Mouse (Mus musculus) kidney, adult 8-10 months (tissue): ENCODE data around the gene Sufu.

Source experiments
- DNase-seq, 2 experiments: peaks; one replicate each; pipeline ENCODE4 v3.0.0; 2022

Sufu gene

GRCm38 (mm10) chr19:46434148-46434547 is 37.5 kb downstream of the Sufu start:
- no peak for DNase-seq

DNA sequence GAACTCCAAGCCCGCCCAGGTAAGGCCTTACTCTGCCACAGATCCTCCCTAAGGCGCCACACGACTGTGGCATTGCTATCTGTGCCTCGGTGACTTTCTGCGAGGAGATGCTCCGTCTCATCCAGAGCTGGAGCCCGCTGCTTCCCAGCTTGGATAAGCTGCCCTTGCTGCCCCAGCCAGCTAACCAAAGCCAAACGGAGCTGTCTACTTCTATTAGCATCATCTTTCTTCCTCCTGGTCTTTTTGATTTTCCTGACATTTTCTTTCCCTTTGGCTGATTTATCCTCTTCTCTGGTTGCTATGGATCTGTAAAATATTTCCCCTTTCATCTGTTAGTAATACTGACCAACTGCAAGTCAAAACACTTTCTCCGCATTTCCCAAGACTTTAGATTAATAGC is 37.9 kb downstream of the Sufu start:
- DNase-seq = no peak

GRCm38 (mm10) chr19:46435492-46435891 is 38.8 kb downstream of the Sufu start:
- DNase-seq = no peak

DNA sequence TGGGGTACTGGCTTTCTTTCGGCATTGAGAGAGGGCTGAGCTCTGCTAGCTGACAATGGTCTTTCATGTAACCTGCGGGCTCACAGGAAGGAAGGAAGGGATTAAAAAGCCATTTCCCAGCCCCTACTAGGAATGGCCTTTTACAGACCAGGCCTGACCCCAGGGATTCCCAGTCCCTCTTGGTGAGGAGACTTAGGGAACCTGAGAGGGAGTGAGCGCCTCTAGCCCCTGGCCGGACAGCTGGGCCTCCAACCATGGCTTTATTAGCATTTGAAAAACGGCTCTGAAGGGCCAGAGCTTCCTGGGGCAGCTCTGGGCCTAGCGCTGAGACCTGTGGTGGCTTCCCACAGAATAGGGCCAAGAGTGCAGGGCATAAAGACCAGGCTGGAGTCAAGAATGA is 46.8 kb downstream of the Sufu start:
- DNase-seq = no peak

- peak; percentile 83 to 89 for DNase-seq
Measured at GRCm38 (mm10) chr19:46444209-46444608, 47.5 kb downstream of the Sufu start.

- no peak for DNase-seq
Measured at GRCm38 (mm10) chr19:46445641-46446040, 48.9 kb downstream of the Sufu start.

- DNase-seq = no peak
Measured at GRCm38 (mm10) chr19:46446436-46447020, 49.8 kb downstream of the Sufu start.

GRCm38 (mm10) chr19:46447110-46447509 is 50.4 kb downstream of the Sufu start:
- no peak for DNase-seq

DNA sequence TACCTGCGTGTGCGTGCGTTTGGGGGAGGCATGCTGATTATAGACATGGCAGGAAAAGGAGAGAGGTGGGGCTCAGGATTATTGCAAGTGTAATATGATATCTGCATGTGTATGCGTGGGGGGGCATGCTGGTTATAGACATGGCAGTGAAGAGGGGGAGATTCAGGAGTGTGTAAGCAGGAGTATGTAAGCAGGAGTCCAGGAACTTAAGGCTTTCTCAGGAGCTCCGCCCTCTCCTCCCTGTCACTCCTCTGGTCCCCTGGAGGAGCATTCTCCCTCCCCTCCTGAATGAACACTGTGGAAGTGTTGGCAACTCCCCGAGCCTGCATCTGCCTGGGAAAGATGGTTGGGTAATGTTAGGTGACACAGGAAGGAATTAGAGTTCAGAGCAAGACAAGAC is 51.2 kb downstream of the Sufu start:
- no peak for DNase-seq

DNA sequence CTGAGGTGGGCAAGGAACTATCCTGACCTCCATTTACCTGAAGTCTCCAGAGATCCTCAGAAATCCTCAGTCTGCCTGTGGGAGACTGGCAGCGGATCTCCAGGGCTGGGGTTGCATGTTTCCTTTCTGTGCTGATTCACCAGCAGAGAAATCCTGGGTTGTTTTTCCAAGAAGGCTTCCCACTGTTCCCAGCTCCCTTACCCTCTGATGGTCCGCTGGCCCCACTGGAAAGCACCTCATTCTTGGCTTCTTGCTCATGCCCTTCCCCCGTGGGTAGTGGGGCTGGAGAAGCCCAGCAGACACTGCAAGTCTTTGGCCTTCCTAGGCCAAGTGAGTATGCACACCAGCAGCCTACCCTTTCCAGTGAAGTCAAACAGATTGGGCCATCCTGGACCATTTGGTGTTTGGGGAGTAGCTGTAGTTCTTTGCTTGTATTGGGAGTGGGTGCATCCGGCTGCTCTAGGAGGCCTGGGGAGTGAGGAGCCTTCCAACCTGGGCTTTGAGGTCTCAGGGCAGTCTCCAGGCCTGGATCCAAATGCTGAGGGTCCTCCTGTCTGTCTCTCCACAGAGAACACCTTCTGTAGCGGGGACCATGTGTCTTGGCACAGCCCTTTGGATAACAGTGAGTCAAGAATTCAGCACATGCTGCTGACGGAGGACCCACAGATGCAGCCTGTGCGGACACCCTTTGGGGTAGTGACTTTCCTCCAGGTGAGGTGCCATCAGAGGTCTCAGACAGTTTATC is 52.7 kb downstream of the Sufu start:
- no peak for DNase-seq

GRCm38 (mm10) chr19:46452052-46452827 is 55.5 kb downstream of the Sufu start:
- peak; percentile 61 to 66 for DNase-seq

- DNase-seq = no peak
Measured at GRCm38 (mm10) chr19:46452916-46453315, 56.2 kb downstream of the Sufu start.

- DNase-seq = no peak
Measured at GRCm38 (mm10) chr19:46454126-46454880, 57.6 kb downstream of the Sufu start.

- peak in 1 of 2 experiments; percentile 65 for DNase-seq
Measured at GRCm38 (mm10) chr19:46455032-46455431, 58.3 kb downstream of the Sufu start.

- DNase-seq = no peak
Measured at GRCm38 (mm10) chr19:46455556-46455955, 58.9 kb downstream of the Sufu start.

DNA sequence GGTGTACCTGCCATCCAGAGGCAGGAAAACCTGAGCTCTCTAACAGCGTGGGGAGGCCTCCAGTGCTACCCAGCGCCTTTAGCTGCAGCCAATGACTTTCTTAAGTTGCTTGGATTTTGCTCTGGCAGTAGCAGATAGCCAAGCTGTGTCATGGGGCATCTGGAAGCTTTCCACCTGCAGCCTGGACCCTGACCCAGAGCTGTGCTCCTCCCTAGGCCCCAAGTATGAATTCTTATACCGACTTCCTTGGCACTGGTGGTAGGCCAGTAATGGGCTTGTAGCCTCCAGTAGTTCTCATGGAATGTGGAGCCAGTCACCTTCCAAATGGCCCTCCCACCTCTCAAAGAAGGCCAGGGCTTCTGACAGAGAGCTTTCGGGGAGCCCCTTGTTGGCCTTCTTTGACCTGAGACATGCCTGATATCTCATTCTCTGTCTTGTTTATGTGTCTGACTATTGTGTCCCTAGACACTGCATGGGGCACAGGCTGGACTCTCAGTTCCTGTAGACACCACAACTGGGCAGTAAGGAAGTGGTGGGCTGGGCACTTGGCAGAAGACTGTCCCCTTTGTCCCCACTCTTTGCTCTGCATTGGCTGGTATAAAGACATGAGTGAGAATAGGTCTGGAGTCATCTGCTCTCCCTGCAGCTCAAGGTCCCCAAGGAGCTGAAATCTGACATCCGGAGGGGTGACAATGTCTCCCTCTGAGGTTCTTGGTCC is 59.5 kb downstream of the Sufu start:
- peak; percentile 89 to 91 for DNase-seq

DNA sequence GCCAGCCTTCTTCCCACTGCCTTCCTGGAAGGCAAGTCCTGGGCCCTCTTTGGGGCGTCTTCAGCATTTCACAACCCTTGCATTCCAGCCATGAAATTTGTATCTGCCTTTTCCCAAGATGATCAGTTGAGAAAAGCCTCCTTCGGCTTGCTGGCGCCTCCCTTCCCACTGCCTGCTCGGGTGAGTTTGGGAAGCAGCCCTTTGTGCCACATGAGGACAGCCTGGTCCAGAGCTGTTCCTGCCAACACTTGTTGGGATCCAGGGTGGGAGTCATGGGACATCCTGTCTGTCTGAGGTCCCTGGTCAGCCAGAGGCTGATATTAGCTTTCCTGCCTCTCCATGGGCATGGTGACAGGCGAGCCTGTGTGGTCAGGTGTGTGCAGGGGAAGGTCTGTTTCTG is 61.1 kb downstream of the Sufu start:
- no peak for DNase-seq

- no peak for DNase-seq
Measured at GRCm38 (mm10) chr19:46459256-46459655, 62.6 kb downstream of the Sufu start.

DNA sequence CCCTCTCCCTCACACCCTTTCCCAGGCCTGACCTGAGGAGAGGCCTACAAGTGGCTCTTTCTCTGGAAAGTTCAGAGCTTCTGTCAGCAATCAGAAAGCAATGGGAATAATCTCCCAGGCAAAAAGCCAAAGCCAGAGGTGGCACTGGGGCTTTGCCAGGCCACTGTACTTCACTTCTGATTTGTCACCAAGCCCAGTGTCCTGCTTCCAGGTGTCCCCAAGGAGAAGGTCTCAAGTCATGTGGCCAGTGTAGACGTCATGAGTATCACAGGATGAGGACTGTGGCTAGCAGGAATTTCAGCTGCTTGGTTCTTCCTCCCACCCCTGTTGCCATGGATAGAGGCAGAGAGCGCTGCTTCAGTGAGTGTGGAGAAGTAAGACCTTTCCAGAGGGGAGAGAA is 63.2 kb downstream of the Sufu start:
- DNase-seq = peak in 1 of 2 experiments; percentile 49

GRCm38 (mm10) chr19:46462574-46462973 is 65.9 kb downstream of the Sufu start:
- DNase-seq = peak in 1 of 2 experiments; percentile 70

DNA sequence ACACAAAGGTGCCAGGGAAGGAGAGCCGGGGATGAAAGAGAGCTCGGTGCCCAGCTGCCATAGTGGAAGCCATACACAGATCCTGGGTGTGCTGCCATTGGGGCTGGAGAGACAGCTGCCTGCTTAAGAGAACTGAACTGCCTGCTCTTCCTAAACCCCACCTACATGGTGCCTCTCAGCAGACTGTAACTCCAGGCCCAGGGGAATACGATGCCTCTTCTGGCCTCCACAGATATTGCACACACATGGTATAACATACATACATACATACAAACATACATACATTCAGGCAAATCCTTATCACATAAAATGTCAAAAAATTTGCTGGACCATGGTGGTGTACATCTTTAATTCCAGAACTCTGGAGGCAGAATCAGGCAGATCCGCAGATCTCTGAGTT is 66.8 kb downstream of the Sufu start:
- no peak for DNase-seq

DNA sequence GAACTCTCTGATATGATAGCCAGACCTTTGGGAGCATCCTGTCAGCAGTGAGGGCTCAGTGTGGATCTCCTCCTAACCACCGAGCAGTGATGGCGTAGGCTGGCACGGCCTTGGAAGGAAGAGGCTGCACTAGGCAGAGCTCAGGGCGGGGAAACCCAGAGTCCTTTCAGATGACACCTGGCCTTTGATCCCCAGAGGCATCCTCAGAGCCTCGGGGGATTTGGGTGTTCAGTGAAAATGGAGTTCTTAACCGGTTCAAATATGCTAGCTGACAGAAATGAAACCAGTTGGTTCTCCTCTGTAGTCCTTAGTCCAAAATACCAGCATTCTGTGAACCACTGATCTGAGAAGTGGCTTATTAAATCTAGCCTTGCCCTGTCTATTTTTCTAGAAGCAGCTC is 69.5 kb downstream of the Sufu start:
- no peak for DNase-seq
